Mouse (Mus musculus): ENCODE measurements around the gene Ganc.

Gene Ganc

GRCm38 (mm10) chr2:120501931-120502604 is 98.4 kb downstream of the Ganc start:
- CTCF ChIA-PET: no interaction called here

DNA sequence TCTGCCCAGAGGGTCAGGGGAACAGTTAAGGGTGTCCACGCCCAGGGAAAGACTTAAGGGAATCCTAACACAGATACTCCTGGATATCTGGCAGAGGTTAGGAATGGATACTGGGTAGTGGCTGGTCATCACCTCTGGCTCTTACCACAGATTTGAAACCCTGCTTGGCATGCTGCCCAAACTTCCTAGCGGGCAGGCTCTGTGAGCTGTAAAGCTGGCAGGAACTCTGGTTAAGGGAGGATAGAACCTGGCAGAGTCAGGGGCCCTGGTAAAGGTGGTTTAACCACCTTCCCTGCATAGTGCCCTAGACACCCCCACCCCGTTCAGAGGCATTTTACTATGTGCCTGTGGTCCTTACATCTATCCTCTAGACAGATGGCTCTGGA is 98.9 kb downstream of the Ganc start:
- CTCF ChIA-PET: interaction anchor here (0.5 kb wide), 1 partner anchor 35 kb away, joined by 3 read pairs; no protein-coding TSS in a partner anchor

GRCm38 (mm10) chr2:120503094-120503493 is 99.4 kb downstream of the Ganc start:
- CTCF ChIA-PET: interaction anchor here (0.5 kb wide), 1 partner anchor 35 kb away, joined by 3 read pairs; no protein-coding TSS in a partner anchor

GRCm38 (mm10) chr2:120503992-120504391 is 100.3 kb downstream of the Ganc start:
- CTCF ChIA-PET: interaction anchor here (0.6 kb wide), 1 partner anchor 811 kb away, joined by 3 read pairs; no protein-coding TSS in a partner anchor

Data from spleen, embryonic (tissue).